Mouse (Mus musculus) kidney, adult 2 months (tissue): ENCODE data around the gene Vmn1r208. TPM values are rescaled to one million over a fixed set of nuclear protein-coding genes. Genes with fewer than 3 reads are reported as not detected.
"Not testable (repeated sequence)": the region's sequence is repeated elsewhere in the genome, so short reads cannot be mapped to it uniquely, and the experiment has no call there.

Source experiments
- DNase-seq: peaks from one replicate; pipeline ENCODE4 v3.0.0; 2021
- H3K27ac ChIP-seq: fragments of 200-500 bp; 2 replicates; pipeline ENCODE4 v1.5.1; 2012; ENCODE audit warnings: low read depth, low read length, control low read depth, inconsistent platforms; ENCODE audit not compliant: insufficient read depth
- H3K27me3 ChIP-seq: fragments of 200-500 bp; replicated peaks from 2 replicates; pipeline ENCODE4 v1.6.1; 2012; ENCODE audit warnings: mild to moderate bottlenecking, moderate library complexity, low read length, inconsistent platforms; ENCODE audit not compliant: control insufficient read depth, insufficient read depth
- H3K36me3 ChIP-seq: fragments of 200-500 bp; 2 replicates; pipeline ENCODE4 v1.6.1; 2012; ENCODE audit warnings: mild to moderate bottlenecking, moderate library complexity, low read length, inconsistent platforms; ENCODE audit not compliant: control insufficient read depth, insufficient read depth
- H3K4me1 ChIP-seq: fragments of 200-500 bp; 2 replicates; pipeline ENCODE4 v1.6.1; 2011; ENCODE audit warnings: low read length; ENCODE audit not compliant: control insufficient read depth, insufficient read depth
- H3K4me3 ChIP-seq: fragments of 200-500 bp; 2 replicates; pipeline ENCODE4 v1.5.1; 2011; ENCODE audit warnings: mild to moderate bottlenecking, low read depth, low read length, control low read depth; ENCODE audit not compliant: insufficient read depth
- CTCF ChIP-seq: fragments of 200-500 bp; conservative IDR thresholded peaks from 2 replicates; pipeline ENCODE4 v1.5.1; 2011; ENCODE audit warnings: low read depth, mild to moderate bottlenecking, control low read depth, low read length, moderate library complexity, mixed read lengths; ENCODE audit not compliant: insufficient read depth, insufficient read length
- POLR2A ChIP-seq: fragments of 200-500 bp; IDR thresholded peaks from one replicate; pipeline ENCODE4 v1.6.1; 2011; ENCODE audit warnings: low read depth, low read length, control low read depth
- WGBS: fragments of 180-500 bp; shearing (Covaris S2); methylation state at CpG from one replicate; pipeline ENCODE4 v1.1.7; 2018; 5-methylcytosine and 5-hydroxymethylcytosine counted together
- polyA plus RNA-seq: library from polyadenylated mRNA; depleted of rRNA; stranded (reverse); fragments of >200 nt; gene quantifications from 2 replicates; pipeline ENCODE4 v1.2.3, GENCODE M21; 2012; rRNA removed

The Vmn1r208 gene
- not detected in 2 replicates for polyA plus RNA-seq

GRCm38 (mm10) chr13:22777300-22777699 lies at the start of gene Vmn1r208:
TSS of gene Vmn1r208 (minus strand) at chr13:22777400.
- no CpG with 5 or more reads among the region's 7 CpGs for WGBS
- not testable (repeated sequence) for H3K4me3 ChIP-seq, DNase-seq, H3K4me1 ChIP-seq, H3K27ac ChIP-seq, H3K27me3 ChIP-seq, H3K36me3 ChIP-seq

- DNase-seq, H3K27me3 ChIP-seq, H3K4me1 ChIP-seq, H3K4me3 ChIP-seq, H3K27ac ChIP-seq, H3K36me3 ChIP-seq: not testable (repeated sequence)
- WGBS, result 78% methylated on average over 1 of the region's 1 CpGs
Measured at GRCm38 (mm10) chr13:22821601-22822000, 44.4 kb upstream of the Vmn1r208 start.

- not testable (repeated sequence) for H3K36me3 ChIP-seq, H3K27ac ChIP-seq, H3K4me3 ChIP-seq, H3K27me3 ChIP-seq, DNase-seq, H3K4me1 ChIP-seq
Measured at GRCm38 (mm10) chr13:22809582-22809981, 32.4 kb upstream of the Vmn1r208 start, which contains the start of gene Vmn1r209. TSS of gene Vmn1r209 (minus strand) at chr13:22809682.

GRCm38 (mm10) chr13:22788096-22788495 lies 10.9 kb upstream of the Vmn1r208 start:
- DNase-seq, H3K27me3 ChIP-seq, H3K4me1 ChIP-seq, H3K4me3 ChIP-seq, H3K27ac ChIP-seq, H3K36me3 ChIP-seq: not testable (repeated sequence)
- WGBS, result 77% methylated on average over 3 of the region's 3 CpGs

- H3K36me3 ChIP-seq, DNase-seq, H3K27ac ChIP-seq, H3K27me3 ChIP-seq, H3K4me1 ChIP-seq, H3K4me3 ChIP-seq: not testable (repeated sequence)
Measured at GRCm38 (mm10) chr13:22784159-22784558, 7.0 kb upstream of the Vmn1r208 start.

GRCm38 (mm10) chr13:22771592-22771991 lies 5.6 kb downstream of the Vmn1r208 start:
- not testable (repeated sequence) for H3K27me3 ChIP-seq, H3K27ac ChIP-seq, H3K4me1 ChIP-seq, H3K4me3 ChIP-seq, H3K36me3 ChIP-seq, DNase-seq
- WGBS, result 80% methylated on average over 1 of the region's 2 CpGs

GRCm38 (mm10) chr13:22747524-22747923 lies 29.7 kb downstream of the Vmn1r208 start:
- TF ChIP-seq CTCF (no peak), POLR2A (no peak)
- Histone ChIP-seq H3K36me3 (no peaks in the 10 kb centered on the region), H3K27me3 (no peaks in the 10 kb centered on the region), H3K4me1 (no peaks in the 10 kb centered on the region), H3K4me3 (no peak overlapping the region), H3K27ac (no peak overlapping the region)
- no peak for DNase-seq

GRCm38 (mm10) chr13:22729529-22729928 lies 47.7 kb downstream of the Vmn1r208 start, which contains the start of gene Vmn1r207-ps:
TSS of gene Vmn1r207-ps (minus strand) at chr13:22729629.
- not testable (repeated sequence) for DNase-seq, H3K4me1 ChIP-seq, H3K4me3 ChIP-seq, H3K36me3 ChIP-seq, H3K27ac ChIP-seq, H3K27me3 ChIP-seq

Other genes with a start within 250 kb of the Vmn1r208 start
- gene Vmn1r204, start 224.2 kb downstream of the Vmn1r208 start, polyA plus RNA-seq, result not detected in 2 replicates
- gene Vmn1r205, start 184.4 kb downstream of the Vmn1r208 start, polyA plus RNA-seq, result not detected in 2 replicates
- not detected in 2 replicates for gene Vmn1r206, start 153.1 kb downstream of the Vmn1r208 start, polyA plus RNA-seq
- gene Vmn1r207-ps, start 47.8 kb downstream of the Vmn1r208 start, polyA plus RNA-seq, result not detected in 2 replicates
- gene Vmn1r209, start 32.3 kb upstream of the Vmn1r208 start, polyA plus RNA-seq, result not detected in 2 replicates
- not detected in 2 replicates for gene Vmn1r210, start 53.9 kb upstream of the Vmn1r208 start, polyA plus RNA-seq
- gene Vmn1r211, start 80.2 kb upstream of the Vmn1r208 start, polyA plus RNA-seq, result not detected in 2 replicates
- gene Vmn1r212, start 106.8 kb upstream of the Vmn1r208 start, polyA plus RNA-seq, result not detected in 2 replicates
- not detected in 2 replicates for gene Vmn1r213, start 230.3 kb upstream of the Vmn1r208 start, polyA plus RNA-seq